Mouse (Mus musculus): Measurements from ENCODE around the gene Rfng.

DNA sequence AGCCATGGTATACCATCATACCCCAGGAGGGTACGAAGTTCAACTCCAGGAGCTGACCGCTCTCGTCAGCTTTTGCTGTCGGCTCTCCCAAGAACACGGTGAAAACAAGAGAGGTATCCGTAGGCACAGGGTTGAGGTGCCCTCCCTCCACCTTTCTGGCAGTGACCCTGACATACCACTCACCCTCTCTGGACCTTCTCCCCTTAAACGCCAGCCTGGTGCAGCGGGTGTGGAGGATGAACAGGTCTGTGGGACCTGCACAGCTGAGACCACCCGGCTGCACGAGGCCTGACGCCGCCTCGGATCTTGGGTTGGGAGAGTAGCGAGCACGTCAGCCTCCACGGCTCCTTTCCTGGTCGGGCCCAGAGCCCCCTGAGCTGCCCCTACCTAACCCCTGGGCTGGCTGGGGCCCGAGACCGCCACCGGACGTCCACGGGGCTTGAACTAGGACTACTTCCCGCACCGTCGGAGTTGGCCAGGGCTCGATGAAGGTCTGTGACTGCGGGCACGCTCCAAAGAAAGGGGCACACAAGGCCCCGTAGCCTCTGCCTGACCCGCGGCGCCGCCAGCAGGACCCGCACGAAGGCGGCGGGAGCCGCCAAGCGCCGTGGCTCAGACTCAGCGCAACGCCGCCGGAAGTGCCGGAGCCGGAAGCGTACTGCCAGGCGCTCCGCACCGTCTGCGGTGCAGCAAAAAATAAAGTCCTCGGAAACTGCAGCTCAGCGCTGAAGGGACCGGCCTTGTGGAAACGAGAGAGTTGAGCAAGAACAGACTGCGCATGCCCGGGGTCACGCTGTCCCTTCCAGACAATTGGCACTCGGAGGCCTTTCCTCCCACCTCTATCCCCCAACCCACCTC lies 12.0 kb upstream of the Rfng start, which contains the start of gene Dus1l:
- TF ChIP-seq POLR2A (IDR thresholded peaks at IDR 0.05; ENCODE audit: extremely low read depth, insufficient read depth, low read length): peak; percentile 55
- TF ChIP-seq CTCF (IDR thresholded peaks at IDR 0.05; ENCODE audit: low read depth, low read length): no peak

All from liver, adult 2 months (tissue).